Mouse (Mus musculus) right cerebral cortex, adult 2 months (tissue): ENCODE measurements at regions not wholly inside any gene's neighbourhood (a gene's known extent, or its start where the extent isn't known, plus 50 kb on each side); places are given as distances from the start of the nearest gene placed in this dataset.

Source experiments
- DNase-seq, 2 experiments: peaks; one replicate each; pipeline ENCODE4 v3.0.0; 2021 to 2022; ENCODE audit warnings: low spot score in 2 of 2

GRCm38 (mm10) chr1:163560276-163560943 lies 156.9 kb upstream of the Gorab start:
- no peak for DNase-seq

- no peak for DNase-seq
Measured at GRCm38 (mm10) chr1:163557875-163558274, 154.4 kb upstream of the Gorab start.

- no peak for DNase-seq
Measured at GRCm38 (mm10) chr1:163555185-163555584, 151.7 kb upstream of the Gorab start.

- DNase-seq = no peak
Measured at GRCm38 (mm10) chr1:163538776-163539492, 135.5 kb upstream of the Gorab start.

GRCm38 (mm10) chr1:163530563-163530962 lies 127.1 kb upstream of the Gorab start:
- no peak for DNase-seq

GRCm38 (mm10) chr1:163517966-163518365 lies 114.5 kb upstream of the Gorab start:
- no peak for DNase-seq

GRCm38 (mm10) chr1:163512847-163513246 lies 109.4 kb upstream of the Gorab start:
- no peak for DNase-seq

- DNase-seq = no peak
Measured at GRCm38 (mm10) chr1:163512008-163512407, 108.5 kb upstream of the Gorab start.

GRCm38 (mm10) chr1:163505035-163505434 lies 101.6 kb upstream of the Gorab start:
- DNase-seq = no peak

GRCm38 (mm10) chr1:163502557-163502956 lies 99.1 kb upstream of the Gorab start:
- no peak for DNase-seq

GRCm38 (mm10) chr1:163498398-163498958 lies 95.0 kb upstream of the Gorab start:
- DNase-seq = no peak

GRCm38 (mm10) chr1:163496416-163496815 lies 92.9 kb upstream of the Gorab start:
- DNase-seq = no peak

- no peak for DNase-seq
Measured at GRCm38 (mm10) chr1:163488532-163488931, 85.1 kb upstream of the Gorab start.

- no peak for DNase-seq
Measured at GRCm38 (mm10) chr1:163488109-163488508, 84.6 kb upstream of the Gorab start.

GRCm38 (mm10) chr1:163483098-163483497 lies 79.6 kb upstream of the Gorab start:
- no peak for DNase-seq

- no peak for DNase-seq
Measured at GRCm38 (mm10) chr1:163477478-163478167, 74.2 kb upstream of the Gorab start.

- no peak for DNase-seq
Measured at GRCm38 (mm10) chr1:163461194-163461593, 57.7 kb upstream of the Gorab start.

- DNase-seq = no peak
Measured at GRCm38 (mm10) chr1:163456366-163456765, 52.9 kb upstream of the Gorab start.
